ENCODE assay signal across 13 mouse cellular contexts in the genomic region with DNA sequence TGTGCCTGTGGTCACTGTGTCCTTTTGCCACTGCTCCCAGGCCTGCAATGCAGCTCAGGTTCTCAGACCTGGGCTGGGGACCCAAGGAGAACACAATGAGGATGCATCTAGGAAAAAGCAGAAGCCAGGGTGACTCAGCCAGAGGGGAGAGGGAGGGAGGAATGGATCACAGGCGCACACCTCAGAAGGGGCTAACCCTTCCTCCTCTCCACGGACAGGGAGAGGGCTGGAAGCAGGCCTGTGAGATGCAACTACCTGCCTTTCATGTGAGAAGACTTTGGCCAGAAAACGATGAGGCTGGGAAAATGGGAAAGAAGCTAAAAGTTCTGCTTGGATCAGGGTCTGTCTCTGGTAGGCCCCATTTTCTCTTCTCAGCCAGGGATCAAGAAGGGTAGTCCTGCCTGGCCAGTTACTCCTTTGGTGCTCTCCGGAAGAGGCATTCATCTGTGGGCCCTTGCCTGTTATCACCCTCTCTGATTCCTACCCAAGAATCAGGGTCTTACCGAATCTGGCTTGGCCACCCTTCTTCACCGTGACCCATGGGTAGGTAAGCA. TPM values are rescaled to one million over a fixed set of nuclear protein-coding genes. Genes with fewer than 3 reads are reported as not detected.
DNase-seq lines count a peak whose midpoint lies in the region; ATAC-seq and TF ChIP-seq lines count a peak whose summit lies in the region.
"Had no signal": no experiment of that assay in that cellular context is flagged by ENCODE, and none has a peak within 500 bp of the region (broad histone marks: within the 10 kb centered on the region; RNA-seq: fewer than 3 reads in every experiment).

No protein-coding gene starts in this region.

- TF ChIP-seq POLR2A in lung, adult 2 months (IDR thresholded peaks at IDR 0.05; ENCODE audit: borderline replicate concordance, extremely low read depth, low read depth, low read length): no peak

- no peaks in the 10 kb centered on the region for H3K9me3 ChIP-seq in embryonic facial prominence, embryonic 10.5 days
- no peaks in the 10 kb centered on the region for H3K9me3 ChIP-seq in embryonic facial prominence, embryonic 14.5 days (ENCODE audit: control insufficient read depth, low read length)
- no peaks in the 10 kb centered on the region for H3K9me3 ChIP-seq in hindbrain, embryonic 13.5 days
- no peaks in the 10 kb centered on the region for H3K9me3 ChIP-seq in midbrain, embryonic 11.5 days (ENCODE audit: control insufficient read depth, low read length)

- peaks cover 61% of the 10 kb centered on the region for H3K36me3 ChIP-seq in embryonic facial prominence, embryonic 10.5 days (replicated peaks)
- H3K36me3 ChIP-seq in embryonic facial prominence, embryonic 14.5 days (ENCODE audit: control insufficient read depth, insufficient read depth, low read length): peaks cover 13% of the 10 kb centered on the region; the same call in 1 of the 2 replicates
- peaks cover 12% of the 10 kb centered on the region for H3K36me3 ChIP-seq in hindbrain, embryonic 13.5 days
- H3K36me3 ChIP-seq in midbrain, embryonic 11.5 days (ENCODE audit: control insufficient read depth, insufficient read depth, low read length): peaks cover 3% of the 10 kb centered on the region; the same call in 1 of the 2 replicates

- no peak for ATAC-seq in embryonic facial prominence, embryonic 14.5 days (ENCODE audit: low read depth)
- ATAC-seq in hindbrain, embryonic 13.5 days (ENCODE audit: low FRiP score): peak; percentile 0; the same call in 1 of the 2 replicates
- ATAC-seq in midbrain, embryonic 11.5 days (ENCODE audit: low FRiP score): no peak

- peak overlapping the region; percentile 78 for H3K27ac ChIP-seq in embryonic facial prominence, embryonic 10.5 days (replicated peaks)
- H3K27ac ChIP-seq in embryonic facial prominence, embryonic 14.5 days (replicated peaks; ENCODE audit: low read depth, low read length): peak overlapping the region; percentile 72
- H3K27ac ChIP-seq in hindbrain, embryonic 13.5 days: peak overlapping the region; percentile 93
- H3K27ac ChIP-seq in midbrain, embryonic 11.5 days (ENCODE audit: low read depth, low read length): peak overlapping the region; percentile 86

- H3K4me1 ChIP-seq in embryonic facial prominence, embryonic 10.5 days: peaks cover 92% of the 10 kb centered on the region
- H3K4me1 ChIP-seq in embryonic facial prominence, embryonic 14.5 days (ENCODE audit: control insufficient read depth, insufficient read depth, low read length): peaks cover 49% of the 10 kb centered on the region
- H3K4me1 ChIP-seq in hindbrain, embryonic 13.5 days (replicated peaks): peaks cover 98% of the 10 kb centered on the region
- H3K4me1 ChIP-seq in midbrain, embryonic 11.5 days (ENCODE audit: control insufficient read depth, insufficient read depth, low read length): peaks cover 82% of the 10 kb centered on the region
- H3K4me1 ChIP-seq in lung, adult 2 months (ENCODE audit: control insufficient read depth, insufficient read depth, low read length): peaks cover 10% of the 10 kb centered on the region

- TF ChIP-seq CTCF in lung, adult 2 months (IDR thresholded peaks at IDR 0.05; ENCODE audit: insufficient read depth, low read length): no peak

- peak overlapping the region; percentile 37 for H3K4me3 ChIP-seq in embryonic facial prominence, embryonic 10.5 days
- H3K4me3 ChIP-seq in embryonic facial prominence, embryonic 14.5 days (ENCODE audit: low read depth, low read length): no peak overlapping the region
- 0 out of 2 replicates have a peak overlapping the region, but pooled peaks have one; percentile 7 for H3K4me3 ChIP-seq in hindbrain, embryonic 13.5 days
- peak overlapping the region; percentile 7; the same call in 1 of the 2 replicates for H3K4me3 ChIP-seq in midbrain, embryonic 11.5 days (ENCODE audit: low read depth, low read length)
- H3K4me3 ChIP-seq in lung, adult 2 months (replicated peaks; ENCODE audit: extremely low read depth, low read depth, low read length): no peak overlapping the region

- no peaks in the 10 kb centered on the region for H3K27me3 ChIP-seq in embryonic facial prominence, embryonic 10.5 days (replicated peaks; ENCODE audit: low read depth, poor library complexity, severe bottlenecking)
- H3K27me3 ChIP-seq in embryonic facial prominence, embryonic 14.5 days (replicated peaks; ENCODE audit: control insufficient read depth, insufficient read depth, low read length): no peaks in the 10 kb centered on the region
- no peaks in the 10 kb centered on the region for H3K27me3 ChIP-seq in hindbrain, embryonic 13.5 days
- no peaks in the 10 kb centered on the region for H3K27me3 ChIP-seq in midbrain, embryonic 11.5 days (ENCODE audit: control insufficient read depth, insufficient read depth, low read length)

- no peak overlapping the region; the same call in 1 of the 2 replicates for H3K4me2 ChIP-seq in embryonic facial prominence, embryonic 14.5 days (ENCODE audit: low read depth, low read length)
- peak overlapping the region; percentile 45 for H3K4me2 ChIP-seq in hindbrain, embryonic 13.5 days
- peak overlapping the region; percentile 41 for H3K4me2 ChIP-seq in midbrain, embryonic 11.5 days

- no peak for DNase-seq in embryonic facial prominence, embryonic 10.5 days (ENCODE audit: low spot score)
- DNase-seq in embryonic facial prominence, embryonic 14.5 days (ENCODE audit: low spot score): no peak
- peak; percentile 91 for DNase-seq in midbrain, embryonic 11.5 days (ENCODE audit: low spot score, missing footprints)
- no peak for DNase-seq in Muller cell, postnatal 12 days (ENCODE audit: inconsistent ontology term)
- no peak for DNase-seq in adrenal gland, postnatal 25 days
- no peak for DNase-seq in embryo, embryonic 10.5 days (ENCODE audit: low spot score)
- DNase-seq in lung, adult 2 months: no peak
- DNase-seq: gastrocnemius, postnatal 14 days; heart, postnatal 10 days; kidney, postnatal 10 days; lung, postnatal 14 days; thymus, adult 2 months had no signal

- 0 out of 2 replicates have a peak overlapping the region, but pooled peaks have one; percentile 9 for H3K9ac ChIP-seq in embryonic facial prominence, embryonic 14.5 days (ENCODE audit: low read depth, low read length)
- H3K9ac ChIP-seq in hindbrain, embryonic 13.5 days: peak overlapping the region; percentile 64
- H3K9ac ChIP-seq in midbrain, embryonic 11.5 days (ENCODE audit: low read length): peak overlapping the region; percentile 65

- 70% methylated on average over 6 of the region's 6 CpGs for WGBS in embryonic facial prominence, embryonic 10.5 days
- WGBS in embryonic facial prominence, embryonic 14.5 days: 69% methylated on average over 6 of the region's 6 CpGs
- WGBS in hindbrain, embryonic 13.5 days: 47% methylated on average over 6 of the region's 6 CpGs
- 50% methylated on average over 6 of the region's 6 CpGs for WGBS in midbrain, embryonic 11.5 days
- 87% methylated on average over 6 of the region's 6 CpGs for WGBS in lung, adult 2 months

RNA-seq across cellular contexts. Expression of a gene that starts 10.7 kb away (rescaled TPM):
- polyA plus RNA-seq in embryonic facial prominence, embryonic 10.5 days (2016; fragmentation: Nextera tagmentation; extraction: Ambion mirVana): 28.3 and 35.3 TPM in 2 replicates
- polyA plus RNA-seq in embryonic facial prominence, embryonic 14.5 days (2014; fragmentation: Nextera tagmentation; extraction: Ambion mirVana): 13.5 and 16.7 TPM in 2 replicates
- 49.4 and 52.1 TPM in 2 replicates for polyA plus RNA-seq in hindbrain, embryonic 13.5 days (2015; fragmentation: Nextera tagmentation; extraction: Ambion mirVana)
- polyA plus RNA-seq in midbrain, embryonic 11.5 days (2014; fragmentation: Nextera tagmentation; extraction: Ambion mirVana): 49.3 and 52.9 TPM in 2 replicates
- 2.8 and 7.4 TPM in 2 replicates for total RNA-seq in adrenal gland, postnatal 25 days (2021)
- 4.4 and 9.6 TPM in 2 replicates for polyA plus RNA-seq in lung, adult 2 months (2012; rRNA removed)

RNA-seq across cellular contexts. Expression of a gene that starts 39.8 kb away (rescaled TPM):
- 4.1 and 4.7 TPM in 2 replicates for polyA plus RNA-seq in embryonic facial prominence, embryonic 10.5 days (2016; fragmentation: Nextera tagmentation; extraction: Ambion mirVana)
- 1.6 and 1.9 TPM in 2 replicates for polyA plus RNA-seq in embryonic facial prominence, embryonic 14.5 days (2014; fragmentation: Nextera tagmentation; extraction: Ambion mirVana)
- polyA plus RNA-seq in hindbrain, embryonic 13.5 days (2015; fragmentation: Nextera tagmentation; extraction: Ambion mirVana): 8.1 and 9.8 TPM in 2 replicates
- 10.7 and 11.0 TPM in 2 replicates for polyA plus RNA-seq in midbrain, embryonic 11.5 days (2014; fragmentation: Nextera tagmentation; extraction: Ambion mirVana)
- not detected in 2 replicates for total RNA-seq in adrenal gland, postnatal 25 days (2021)
- 0.05 TPM in 1 of 2 replicates, not detected in the other for polyA plus RNA-seq in lung, adult 2 months (2012; rRNA removed)
- total RNA-seq: gastrocnemius, postnatal 14 days; heart, postnatal 10 days had no signal

Comparison
In these comparisons a context has a peak if more than half of its experiments do, and no peak if none do; other contexts are left out.
1. H3K4me3 ChIP-seq: peak in embryonic facial prominence, embryonic 10.5 days (single experiment), hindbrain, embryonic 13.5 days (single experiment) and midbrain, embryonic 11.5 days (single experiment); none in embryonic facial prominence, embryonic 14.5 days (single experiment) and lung, adult 2 months (single experiment).
2. H3K9ac ChIP-seq: peak in every context shown above with its lines; median percentile 65 in midbrain, embryonic 11.5 days; 64 in hindbrain, embryonic 13.5 days; 9 in embryonic facial prominence, embryonic 14.5 days.
3. Peak in every context shown above with its lines, with median percentiles within 50 percentile points of each other: H3K27ac ChIP-seq.